Mouse (Mus musculus) neutrophil, adult 5-6 weeks (primary cell): ENCODE measurements around the gene Tmem79. TPM values are rescaled to one million over a fixed set of nuclear protein-coding genes. Genes with fewer than 3 reads are reported as not detected.
"Not testable (repeated sequence)": the region's sequence is repeated elsewhere in the genome, so short reads cannot be mapped to it uniquely, and the experiment has no call there.

ENCODE experiments used
- ATAC-seq: fragments of 151-379, 151-347 bp; 2 replicates; pipeline ENCODE4 v1.8.0; 2017; ENCODE audit warnings: mild to moderate bottlenecking, moderate TSS enrichment; ENCODE audit not compliant: insufficient number of reproducible peaks, poor library complexity, low FRiP score, severe bottlenecking; ENCODE audit errors: extremely low read depth
- total RNA-seq: library from RNA; stranded (forward); fragments of 200-1000 nt; gene quantifications from 2 replicates; pipeline ENCODE4 v1.2.3, GENCODE M21; 2017

The Tmem79 gene
- 0.61 TPM in 1 of 2 replicates, not detected in the other for total RNA-seq

GRCm38 (mm10) chr3:88336058-88337013, at the start of gene Tmem79, which contains the start of gene Smg5:
Tmem79 (minus strand) TSS chr3:88336148.
Smg5 (plus strand) TSS chr3:88336260.
- ATAC-seq, result peak; percentile 93

GRCm38 (mm10) chr3:88384364-88384763, 48.4 kb upstream of the Tmem79 start, which contains the start of gene Bglap:
Bglap (minus strand) TSS chr3:88384464.
- ATAC-seq, result no peak

GRCm38 (mm10) chr3:88382383-88382782, 46.4 kb upstream of the Tmem79 start:
- not testable (repeated sequence) for ATAC-seq

- peak; percentile 68 for ATAC-seq
Observed at GRCm38 (mm10) chr3:88381389-88382315, 45.7 kb upstream of the Tmem79 start.

- ATAC-seq, result not testable (repeated sequence)
Observed at GRCm38 (mm10) chr3:88378599-88378998, 42.7 kb upstream of the Tmem79 start, which contains the start of gene Bglap2. Bglap2 (minus strand) TSS chr3:88378699.

GRCm38 (mm10) chr3:88376644-88377043, 40.7 kb upstream of the Tmem79 start:
- ATAC-seq, result not testable (repeated sequence)

GRCm38 (mm10) chr3:88375750-88376626, 40.0 kb upstream of the Tmem79 start:
- peak; percentile 40 for ATAC-seq

- not testable (repeated sequence) for ATAC-seq
Observed at GRCm38 (mm10) chr3:88372643-88373042, 36.7 kb upstream of the Tmem79 start, which contains the start of gene Bglap3. Bglap3 (minus strand) TSS chr3:88372743.

GRCm38 (mm10) chr3:88368511-88368910, 32.6 kb upstream of the Tmem79 start:
- ATAC-seq, result not testable (repeated sequence)

GRCm38 (mm10) chr3:88367517-88367916, 31.6 kb upstream of the Tmem79 start:
- not testable (repeated sequence) for ATAC-seq

- 0 out of 2 replicates have a peak, but pooled peaks have one; percentile 42 for ATAC-seq
Observed at GRCm38 (mm10) chr3:88366830-88367428, 31.0 kb upstream of the Tmem79 start.

GRCm38 (mm10) chr3:88365705-88366361, 29.9 kb upstream of the Tmem79 start:
- no peak for ATAC-seq

GRCm38 (mm10) chr3:88364337-88364736, 28.4 kb upstream of the Tmem79 start, which contains the start of gene Paqr6:
Paqr6 (plus strand) TSS chr3:88364584.
- ATAC-seq, result no peak

GRCm38 (mm10) chr3:88363700-88364099, 27.8 kb upstream of the Tmem79 start:
- no peak for ATAC-seq

- ATAC-seq, result no peak
Observed at GRCm38 (mm10) chr3:88361612-88362313, 25.8 kb upstream of the Tmem79 start.

- no peak for ATAC-seq
Observed at GRCm38 (mm10) chr3:88361096-88361495, 25.1 kb upstream of the Tmem79 start.

- ATAC-seq, result no peak
Observed at GRCm38 (mm10) chr3:88359989-88360388, 24.0 kb upstream of the Tmem79 start.
